In the genomic region with DNA sequence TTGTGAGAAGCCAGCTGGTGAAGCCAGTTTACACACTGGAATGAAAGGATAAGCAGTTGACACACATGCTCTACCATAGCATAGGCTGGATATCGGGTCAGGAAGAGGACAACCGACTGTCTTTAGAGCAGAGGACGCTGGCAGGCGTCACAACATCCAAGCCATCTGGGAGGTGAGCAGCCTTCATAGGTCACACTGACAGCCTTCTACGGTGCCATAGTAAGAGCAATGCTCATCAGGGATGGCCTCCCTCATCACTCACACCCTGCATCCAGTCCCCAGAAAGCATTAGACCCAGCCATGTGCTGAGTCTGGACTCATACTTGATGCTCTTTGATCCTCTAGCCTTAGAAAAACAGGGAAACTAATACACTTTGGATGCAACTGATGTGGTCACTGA, we compare ENCODE assay signal across 29 mouse cellular contexts. TPM values are rescaled to one million over a fixed set of nuclear protein-coding genes. Genes with fewer than 3 reads are reported as not detected.
DNase-seq lines count a peak whose midpoint lies in the region; ATAC-seq and TF ChIP-seq lines count a peak whose summit lies in the region.
"Had no signal": no experiment of that assay in that cellular context is flagged by ENCODE, and none has a peak within 500 bp of the region (broad histone marks: within the 10 kb centered on the region; RNA-seq: fewer than 3 reads in every experiment).

No protein-coding gene starts in this region.

- no peaks in the 10 kb centered on the region for H3K27me3 ChIP-seq in lung, embryonic 14.5 days (ENCODE audit: insufficient read depth, low read length)
- H3K27me3 ChIP-seq in lung, postnatal 0 days (replicated peaks; ENCODE audit: insufficient read depth, low read length), result no peaks in the 10 kb centered on the region
- no peaks in the 10 kb centered on the region for H3K27me3 ChIP-seq in stomach, embryonic 16.5 days (ENCODE audit: control insufficient read depth, insufficient read depth, low read length)
- H3K27me3 ChIP-seq in stomach, postnatal 0 days (ENCODE audit: control insufficient read depth, insufficient read depth, low read length), result no peaks in the 10 kb centered on the region
- H3K27me3 ChIP-seq: CH12.LX; embryonic facial prominence, embryonic 12.5 days; embryonic facial prominence, embryonic 15.5 days; hindbrain, embryonic 12.5 days; hindbrain, embryonic 15.5 days; Patski had no signal

- H3K4me3 ChIP-seq in lung, embryonic 14.5 days (ENCODE audit: low read depth, low read length), result no peak overlapping the region
- no peak overlapping the region for H3K4me3 ChIP-seq in lung, adult 2 months (replicated peaks; ENCODE audit: extremely low read depth, low read depth, low read length)
- no peak overlapping the region for H3K4me3 ChIP-seq in lung, postnatal 0 days (ENCODE audit: low read depth, low read length)
- no peak overlapping the region for H3K4me3 ChIP-seq in stomach, embryonic 16.5 days (replicated peaks; ENCODE audit: low read length)
- H3K4me3 ChIP-seq in stomach, postnatal 0 days (ENCODE audit: low read depth, low read length), result no peak overlapping the region
- H3K4me3 ChIP-seq: embryonic facial prominence, embryonic 12.5 days; embryonic facial prominence, embryonic 15.5 days; gastrocnemius, adult 2 months; hindbrain, embryonic 12.5 days; hindbrain, embryonic 15.5 days had no signal

- H3K9me3 ChIP-seq in lung, embryonic 14.5 days (ENCODE audit: low read depth, low read length), result no peaks in the 10 kb centered on the region
- no peaks in the 10 kb centered on the region for H3K9me3 ChIP-seq in lung, postnatal 0 days (ENCODE audit: low read length)
- no peaks in the 10 kb centered on the region for H3K9me3 ChIP-seq in stomach, embryonic 16.5 days (replicated peaks; ENCODE audit: control insufficient read depth, low read length)
- H3K9me3 ChIP-seq in stomach, postnatal 0 days (ENCODE audit: control insufficient read depth, low read length), result no peaks in the 10 kb centered on the region
- H3K9me3 ChIP-seq: embryonic facial prominence, embryonic 12.5 days; embryonic facial prominence, embryonic 15.5 days; hindbrain, embryonic 12.5 days; hindbrain, embryonic 15.5 days had no signal

- no peaks in the 10 kb centered on the region for H3K36me3 ChIP-seq in lung, embryonic 14.5 days (ENCODE audit: insufficient read depth)
- H3K36me3 ChIP-seq in lung, postnatal 0 days (ENCODE audit: insufficient read depth, low read length), result no peaks in the 10 kb centered on the region
- no peaks in the 10 kb centered on the region for H3K36me3 ChIP-seq in stomach, embryonic 16.5 days (ENCODE audit: control insufficient read depth, insufficient read depth, low read length)
- no peaks in the 10 kb centered on the region for H3K36me3 ChIP-seq in stomach, postnatal 0 days (ENCODE audit: control insufficient read depth, insufficient read depth, low read length)
- H3K36me3 ChIP-seq: embryonic facial prominence, embryonic 12.5 days; embryonic facial prominence, embryonic 15.5 days; G1E; hindbrain, embryonic 12.5 days; hindbrain, embryonic 15.5 days had no signal

- peak; percentile 86 for ATAC-seq in lung, embryonic 14.5 days (ENCODE audit: insufficient read depth)
- ATAC-seq in lung, postnatal 0 days, result peak; percentile 86
- no peak for ATAC-seq in stomach, embryonic 16.5 days (ENCODE audit: insufficient read depth, low FRiP score)
- no peak; the same call in 1 of the 2 replicates for ATAC-seq in stomach, postnatal 0 days (ENCODE audit: low FRiP score, low TSS enrichment)
- ATAC-seq: forebrain, embryonic 14.5 days; forebrain, postnatal 0 days; Patski had no signal

- no peak overlapping the region for H3K27ac ChIP-seq in lung, embryonic 14.5 days (ENCODE audit: low read depth)
- H3K27ac ChIP-seq in lung, postnatal 0 days (ENCODE audit: low read length), result 0 out of 2 replicates have a peak overlapping the region, but pooled peaks have one; percentile 55
- H3K27ac ChIP-seq in stomach, embryonic 16.5 days (ENCODE audit: low read length), result peak overlapping the region; percentile 51; the same call in 1 of the 2 replicates
- no peak overlapping the region for H3K27ac ChIP-seq in stomach, postnatal 0 days (replicated peaks)
- H3K27ac ChIP-seq: embryonic facial prominence, embryonic 12.5 days; embryonic facial prominence, embryonic 15.5 days; gastrocnemius, adult 2 months; hindbrain, embryonic 12.5 days; hindbrain, embryonic 15.5 days had no signal

- H3K9ac ChIP-seq in lung, embryonic 14.5 days, result no peak overlapping the region
- H3K9ac ChIP-seq in lung, postnatal 0 days (replicated peaks; ENCODE audit: low read depth), result no peak overlapping the region
- H3K9ac ChIP-seq in stomach, embryonic 16.5 days (ENCODE audit: low read length), result no peak overlapping the region
- H3K9ac ChIP-seq in stomach, postnatal 0 days (ENCODE audit: low read length), result no peak overlapping the region
- H3K9ac ChIP-seq: embryonic facial prominence, embryonic 12.5 days; embryonic facial prominence, embryonic 15.5 days; forebrain, postnatal 0 days; hindbrain, embryonic 12.5 days; hindbrain, embryonic 15.5 days had no signal

- TF ChIP-seq POLR2A in lung, adult 2 months (IDR thresholded peaks at IDR 0.05; ENCODE audit: borderline replicate concordance, extremely low read depth, low read depth, low read length), result no peak

- peak; percentile 76 for DNase-seq in lung, embryonic 14.5 days
- DNase-seq in lung, adult 2 months, result no peak
- DNase-seq in lung, postnatal 0 days (ENCODE audit: low spot score), result peak; percentile 80
- DNase-seq in lung, adult 18-20 months, result no peak
- no peak for DNase-seq in stomach, postnatal 0 days (ENCODE audit: low spot score)
- DNase-seq: adrenal gland, postnatal 14 days; B cell, adult 2 months; cerebellum, adult 11 months; cerebellum, adult 2 months; cerebellum, adult 9-11 months; cerebellum, postnatal 25 days; forebrain, postnatal 0 days; gastrocnemius, adult 2 months; gastrocnemius, postnatal 14 days; heart, adult 11 months had no signal

- H3K4me2 ChIP-seq in lung, embryonic 14.5 days, result no peak overlapping the region
- H3K4me2 ChIP-seq in lung, postnatal 0 days (replicated peaks; ENCODE audit: low read depth, low read length), result no peak overlapping the region
- H3K4me2 ChIP-seq in stomach, embryonic 16.5 days (ENCODE audit: low read depth, low read length), result no peak overlapping the region
- H3K4me2 ChIP-seq in stomach, postnatal 0 days (replicated peaks; ENCODE audit: low read depth), result no peak overlapping the region
- H3K4me2 ChIP-seq: embryonic facial prominence, embryonic 12.5 days; embryonic facial prominence, embryonic 15.5 days; heart, embryonic 11.5 days; hindbrain, embryonic 12.5 days; hindbrain, embryonic 15.5 days had no signal

- 57% methylated on average over 5 of the region's 5 CpGs for WGBS in lung, embryonic 14.5 days
- WGBS in lung, adult 2 months, result 62% methylated on average over 5 of the region's 5 CpGs
- WGBS in lung, postnatal 0 days, result 55% methylated on average over 5 of the region's 5 CpGs
- WGBS in stomach, embryonic 16.5 days, result 60% methylated on average over 5 of the region's 5 CpGs
- WGBS in stomach, postnatal 0 days, result 78% methylated on average over 5 of the region's 5 CpGs

- no peak for TF ChIP-seq CTCF in lung, embryonic 14.5 days (IDR thresholded peaks at IDR 0.05; ENCODE audit: low read depth)
- no peak for TF ChIP-seq CTCF in lung, adult 2 months (IDR thresholded peaks at IDR 0.05; ENCODE audit: insufficient read depth, low read length)
- TF ChIP-seq CTCF in lung, postnatal 0 days (IDR thresholded peaks at IDR 0.05), result no peak
- no peak for TF ChIP-seq CTCF in stomach, postnatal 0 days (IDR thresholded peaks at IDR 0.05; ENCODE audit: low read depth)

- peaks cover 4% of the 10 kb centered on the region for H3K4me1 ChIP-seq in lung, embryonic 14.5 days (ENCODE audit: insufficient read depth)
- H3K4me1 ChIP-seq in lung, adult 2 months (ENCODE audit: control insufficient read depth, insufficient read depth, low read length), result no peaks in the 10 kb centered on the region
- no peaks in the 10 kb centered on the region for H3K4me1 ChIP-seq in lung, postnatal 0 days (ENCODE audit: insufficient read depth, low read depth, low read length)
- H3K4me1 ChIP-seq in stomach, embryonic 16.5 days (ENCODE audit: control insufficient read depth, insufficient read depth, low read length), result peaks cover 3% of the 10 kb centered on the region; the same call in 1 of the 2 replicates
- H3K4me1 ChIP-seq in stomach, postnatal 0 days (replicated peaks; ENCODE audit: control insufficient read depth, insufficient read depth), result no peaks in the 10 kb centered on the region
- H3K4me1 ChIP-seq: embryonic facial prominence, embryonic 12.5 days; hindbrain, embryonic 12.5 days; hindbrain, embryonic 15.5 days had no signal

- peak; percentile 45; the same call in 1 of the 2 replicates for TF ChIP-seq EP300 in lung, postnatal 0 days (IDR thresholded peaks at IDR 0.05)
- no peak for TF ChIP-seq EP300 in stomach, postnatal 0 days (optimal IDR thresholded peaks at IDR 0.05)

RNA-seq across cellular contexts. Expression of gene Hmgb4, which starts 3.7 kb away (rescaled TPM):
- not detected in 2 replicates for polyA plus RNA-seq in lung, embryonic 14.5 days (2014; fragmentation: Nextera tagmentation; extraction: Ambion mirVana)
- not detected in 2 replicates for polyA plus RNA-seq in lung, adult 2 months (2012; rRNA removed)
- not detected in 2 replicates for polyA plus RNA-seq in lung, postnatal 0 days (2015; fragmentation: Nextera tagmentation; extraction: Ambion mirVana)
- polyA plus RNA-seq in stomach, embryonic 16.5 days (2015; fragmentation: Nextera tagmentation; extraction: Ambion mirVana), result not detected in 2 replicates
- not detected in 2 replicates for polyA plus RNA-seq in stomach, postnatal 0 days (2015; fragmentation: Nextera tagmentation; extraction: Ambion mirVana)
- polyA plus RNA-seq: cerebellum, adult 2 months; embryonic facial prominence, embryonic 12.5 days; embryonic facial prominence, embryonic 15.5 days; forebrain, embryonic 11.5 days; forebrain, embryonic 14.5 days; forebrain, postnatal 0 days; frontal cortex, adult 2 months; G1E; heart, embryonic 11.5 days; heart, embryonic 14.5 days; heart, postnatal 0 days; hindbrain, embryonic 12.5 days; hindbrain, embryonic 15.5 days; Patski had no signal

Comparison
In these comparisons a context has a peak if more than half of its experiments do, and no peak if none do; other contexts are left out.
1. DNase-seq: peak in lung, embryonic 14.5 days (single experiment) and lung, postnatal 0 days (single experiment); none in lung, adult 2 months (single experiment), lung, adult 18-20 months (0 of 2) and stomach, postnatal 0 days (single experiment).
2. H3K27ac ChIP-seq: peak in lung, postnatal 0 days (single experiment) and stomach, embryonic 16.5 days (single experiment); none in lung, embryonic 14.5 days (single experiment) and stomach, postnatal 0 days (single experiment).
3. ATAC-seq: peak in lung, embryonic 14.5 days (single experiment) and lung, postnatal 0 days (single experiment); none in stomach, embryonic 16.5 days (single experiment) and stomach, postnatal 0 days (single experiment).